Mouse (Mus musculus) liver, postnatal 0 days (tissue): ENCODE data around the gene Atxn2l. TPM values are rescaled to one million over a fixed set of nuclear protein-coding genes. Genes with fewer than 3 reads are reported as not detected.

ENCODE experiments used
- ATAC-seq: fragments of 200-750 bp; cut with Nextera tagmentation; 2 replicates; pipeline ENCODE4 v1.8.0; 2017; ENCODE audit warnings: mild to moderate bottlenecking, moderate library complexity
- DNase-seq: peaks from one replicate; pipeline ENCODE4 v3.0.0-alpha.2; 2016
- H3K27ac ChIP-seq: fragments of 300-500 bp; sonication (generic); 2 replicates; pipeline ENCODE4 v1.5.1; 2014; ENCODE audit warnings: antibody characterized with exemption, moderate library complexity, mild to moderate bottlenecking, low read depth
- H3K27me3 ChIP-seq: fragments of 300-500 bp; sonication (generic); 2 replicates; pipeline ENCODE4 v1.6.1; 2014; ENCODE audit warnings: low read length, control low read depth, mixed read lengths; ENCODE audit not compliant: insufficient read depth
- H3K36me3 ChIP-seq: fragments of 300-500 bp; sonication (generic); replicated peaks from 2 replicates; pipeline ENCODE4 v1.6.1; 2014; ENCODE audit warnings: mild to moderate bottlenecking, control low read depth, low read length, moderate library complexity, mixed read lengths; ENCODE audit not compliant: insufficient read depth
- H3K4me1 ChIP-seq: fragments of 300-500 bp; sonication (generic); 2 replicates; pipeline ENCODE4 v1.6.1; 2014; ENCODE audit warnings: antibody characterized with exemption, mild to moderate bottlenecking, control low read depth; ENCODE audit not compliant: insufficient read depth
- H3K4me2 ChIP-seq: fragments of 300-500 bp; sonication (generic); 2 replicates; pipeline ENCODE4 v1.6.1; 2014; ENCODE audit warnings: low read depth, mild to moderate bottlenecking, low read length, moderate library complexity, mixed read lengths
- H3K4me3 ChIP-seq: fragments of 300-500 bp; sonication (generic); 2 replicates; pipeline ENCODE4 v1.5.1; 2014; ENCODE audit warnings: low read depth, low read length
- H3K9ac ChIP-seq: fragments of 300-500 bp; sonication (generic); replicated peaks from 2 replicates; pipeline ENCODE4 v1.6.1; 2014; ENCODE audit warnings: mild to moderate bottlenecking, moderate library complexity
- H3K9me3 ChIP-seq: fragments of 300-500 bp; sonication (generic); 2 replicates; pipeline ENCODE4 v1.6.1; 2016; ENCODE audit warnings: mild to moderate bottlenecking, control low read depth, low read length, mixed read lengths
- CTCF ChIP-seq: sonication (generic); IDR thresholded peaks from 2 replicates; pipeline ENCODE4 v1.5.1; 2016; ENCODE audit warnings: antibody characterized with exemption, low read depth
- EP300 ChIP-seq: IDR thresholded peaks from 2 replicates; pipeline ENCODE4 v1.6.1; 2016; ENCODE audit warnings: antibody characterized with exemption, low read depth, mild to moderate bottlenecking
- WGBS: fragments of 180-500 bp; shearing (Covaris S2); extraction: QIAGEN DNeasy Blood & Tissue Kit; methylation state at CpG from one replicate; pipeline ENCODE4 v1.1.7; 2014; ENCODE audit not compliant: insufficient replicate concordance; 5-methylcytosine and 5-hydroxymethylcytosine counted together
- polyA plus RNA-seq: library from polyadenylated mRNA; unstranded; fragments of >200 nt; fragmentation: Nextera tagmentation; extraction: Ambion mirVana; gene quantifications from 2 replicates; pipeline ENCODE4 v1.2.1, GENCODE M21; 2015

Gene Atxn2l
- polyA plus RNA-seq, 1 experiment from 2014 or later, result 12.0 TPM

DNA sequence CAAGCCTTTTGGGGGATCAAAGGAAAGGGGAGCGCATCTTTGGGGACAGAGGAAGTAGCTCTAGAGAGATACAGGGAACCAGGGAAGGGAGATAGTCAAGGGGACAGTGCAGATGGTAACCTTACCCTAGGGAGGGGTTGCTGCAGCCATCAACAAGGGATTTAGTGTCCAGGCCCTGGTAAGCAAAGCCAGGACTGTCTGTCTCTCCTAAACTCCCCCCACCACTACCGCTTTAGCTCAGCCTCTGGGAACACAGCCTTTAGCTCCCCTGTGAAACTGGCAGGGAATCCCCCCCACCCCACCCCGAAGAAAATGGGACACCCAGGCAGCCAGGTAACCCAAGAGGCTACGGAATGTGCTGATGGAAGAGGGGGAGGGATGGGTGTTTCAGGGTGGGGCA, 39.7 kb downstream of the Atxn2l start:
- Histone ChIP-seq H3K9ac (no peak overlapping the region), H3K4me3 (no peak overlapping the region), H3K4me1 (peaks cover 16% of the 10 kb centered on the region), H3K36me3 (peaks cover 22% of the 10 kb centered on the region), H3K27ac (no peak overlapping the region), H3K4me2 (no peak overlapping the region), H3K27me3 (no peaks in the 10 kb centered on the region), H3K9me3 (no peaks in the 10 kb centered on the region)
- ATAC-seq, result no peak
- DNase-seq, result no peak
- TF ChIP-seq EP300, result no peak
- no peak for TF ChIP-seq CTCF
- WGBS, result 70% methylated on average over 4 of the region's 4 CpGs

DNA sequence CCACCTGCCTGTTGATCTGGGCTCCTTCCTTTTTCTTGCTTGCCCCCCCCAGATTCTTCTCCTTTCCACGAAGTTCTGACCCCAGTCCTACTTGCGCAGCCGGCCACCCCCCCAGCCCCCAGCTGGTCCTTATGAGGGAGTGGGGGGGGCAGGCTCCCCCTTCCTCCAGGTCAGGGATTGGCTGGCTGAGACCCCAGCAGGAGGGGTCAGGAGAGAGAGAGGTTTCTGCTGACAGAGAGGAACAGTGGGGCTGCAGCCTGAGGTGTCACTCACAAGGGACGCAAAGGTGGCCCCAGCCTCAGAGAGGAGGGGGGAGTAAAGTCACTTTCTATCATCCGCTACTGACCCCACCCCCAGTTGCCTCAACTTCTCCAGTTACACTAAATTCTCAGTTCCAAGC, 40.2 kb downstream of the Atxn2l start, which contains the start of gene Atp2a1:
Gene Atp2a1, minus strand, starts transcription at position 105 of the 400 bp plus-strand sequence.
- Histone ChIP-seq H3K4me2 (no peak within 1 kb of the TSS), H3K9ac (no peak within 1 kb of the TSS), H3K36me3 (peaks cover 18% of the 10 kb centered on the region), H3K27me3 (no peaks in the 10 kb centered on the region), H3K4me3 (no peak within 1 kb of the TSS), H3K27ac (no peak within 1 kb of the TSS), H3K9me3 (no peaks in the 10 kb centered on the region), H3K4me1 (peaks cover 16% of the 10 kb centered on the region)
- 60% methylated on average over 4 of the region's 5 CpGs for WGBS
- TF ChIP-seq CTCF, result no peak
- no peak for TF ChIP-seq EP300
- ATAC-seq (no peak), DNase-seq (no peak)

GRCm38 (mm10) chr7:126461626-126462025, 41.6 kb downstream of the Atxn2l start:
- peaks cover 5% of the 10 kb centered on the region for H3K36me3 ChIP-seq
- no peak overlapping the region for H3K9ac ChIP-seq
- H3K9me3 ChIP-seq, result no peaks in the 10 kb centered on the region
- H3K4me2 ChIP-seq, result no peak overlapping the region
- WGBS, result 68% methylated on average over 3 of the region's 3 CpGs
- no peak overlapping the region for H3K27ac ChIP-seq
- peaks cover 16% of the 10 kb centered on the region for H3K4me1 ChIP-seq
- no peak overlapping the region for H3K4me3 ChIP-seq
- TF ChIP-seq CTCF (no peak), EP300 (no peak)
- ATAC-seq, result no peak
- DNase-seq, result no peak
- no peaks in the 10 kb centered on the region for H3K27me3 ChIP-seq

- no peak overlapping the region for H3K9ac ChIP-seq
- no peaks in the 10 kb centered on the region; the same call in 1 of the 2 replicates for H3K36me3 ChIP-seq
- no peak overlapping the region for H3K4me2 ChIP-seq
- H3K9me3 ChIP-seq, result no peaks in the 10 kb centered on the region
- H3K4me1 ChIP-seq, result peaks cover 16% of the 10 kb centered on the region
- H3K27me3 ChIP-seq, result no peaks in the 10 kb centered on the region
- DNase-seq (no peak), ATAC-seq (no peak)
- no peak overlapping the region for H3K4me3 ChIP-seq
- 44% methylated on average over 10 of the region's 10 CpGs for whole genome bisulfite sequencing
- no peak overlapping the region for H3K27ac ChIP-seq
- TF ChIP-seq CTCF (no peak), EP300 (no peak)
These were observed 42.4 kb downstream of the Atxn2l start for GRCm38 (mm10) chr7:126460623-126461399.

GRCm38 (mm10) chr7:126458844-126459618, 44.2 kb downstream of the Atxn2l start:
- Histone ChIP-seq H3K4me3 (no peak overlapping the region), H3K9ac (no peak overlapping the region), H3K27ac (no peak overlapping the region), H3K27me3 (no peaks in the 10 kb centered on the region), H3K4me2 (no peak overlapping the region), H3K36me3 (no peaks in the 10 kb centered on the region), H3K9me3 (no peaks in the 10 kb centered on the region), H3K4me1 (peaks cover 4% of the 10 kb centered on the region; the same call in 1 of the 2 replicates)
- TF ChIP-seq CTCF (no peak), EP300 (no peak)
- WGBS, result 72% methylated on average over 11 of the region's 11 CpGs
- ATAC-seq, result no peak
- no peak for DNase-seq

GRCm38 (mm10) chr7:126458225-126458624, 45.0 kb downstream of the Atxn2l start:
- no peak overlapping the region for H3K9ac ChIP-seq
- DNase-seq (no peak), ATAC-seq (no peak)
- H3K27me3 ChIP-seq, result no peaks in the 10 kb centered on the region
- H3K36me3 ChIP-seq, result no peaks in the 10 kb centered on the region
- H3K4me1 ChIP-seq, result no peaks in the 10 kb centered on the region
- WGBS, result 81% methylated on average over 5 of the region's 5 CpGs
- H3K9me3 ChIP-seq, result no peaks in the 10 kb centered on the region
- TF ChIP-seq EP300 (no peak), CTCF (no peak)
- H3K27ac ChIP-seq, result no peak overlapping the region
- no peak overlapping the region for H3K4me3 ChIP-seq
- H3K4me2 ChIP-seq, result no peak overlapping the region
